In the genomic region with DNA sequence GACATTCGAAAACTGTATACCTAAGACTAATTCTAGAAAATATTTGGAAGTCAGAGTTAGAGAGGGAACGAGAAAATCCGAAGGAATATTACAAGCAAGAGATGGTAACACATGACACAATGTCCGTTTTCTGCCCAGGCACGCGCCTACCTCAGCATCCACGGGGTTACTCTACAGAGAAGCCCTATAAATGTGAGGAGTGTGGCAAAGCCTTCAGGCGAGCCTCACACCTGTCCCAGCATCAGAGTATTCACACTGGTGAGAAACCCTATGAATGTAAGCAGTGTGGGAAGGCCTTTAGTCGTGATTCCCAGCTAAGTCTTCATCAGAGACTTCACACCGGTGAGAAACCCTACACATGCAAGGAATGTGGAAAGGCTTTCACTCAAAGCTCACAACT, we compare ENCODE assay signal across 18 mouse cellular contexts. TPM values are rescaled to one million over a fixed set of nuclear protein-coding genes. Genes with fewer than 3 reads are reported as not detected.
DNase-seq lines count a peak whose midpoint lies in the region; ATAC-seq lines count a peak whose summit lies in the region.
"Had no signal": no experiment of that assay in that cellular context is flagged by ENCODE, and none has a peak within 500 bp of the region (broad histone marks: within the 10 kb centered on the region; RNA-seq: fewer than 3 reads in every experiment).

No protein-coding gene starts in this region.

- ATAC-seq in heart, embryonic 12.5 days (ENCODE audit: insufficient number of reproducible peaks, low FRiP score) = no peak
- ATAC-seq: activated CD4-positive, CD25-positive, alpha-beta regulatory T cell, adult 4 months; CD4-positive, CD25-positive, alpha-beta regulatory T cell, adult 4 months; Patski had no signal

- peaks cover 48% of the 10 kb centered on the region for H3K36me3 ChIP-seq in heart, embryonic 12.5 days
- peaks cover 48% of the 10 kb centered on the region for H3K36me3 ChIP-seq in heart, embryonic 10.5 days

- H3K4me2 ChIP-seq in heart, embryonic 12.5 days = no peak overlapping the region

- DNase-seq in heart, adult 11 months = peak; percentile 60
- DNase-seq in heart, embryonic 10.5 days (ENCODE audit: low spot score) = peak; percentile 58
- DNase-seq in heart, postnatal 25 days (ENCODE audit: low spot score) = no peak
- DNase-seq: adrenal gland, adult 2 months; adrenal gland, adult 8-10 months; adrenal gland, postnatal 10 days; adrenal gland, postnatal 14 days; adrenal gland, postnatal 25 days; adrenal gland, postnatal 36 days; B cell, adult 2 months; cerebellum, adult 11 months; cerebellum, adult 11-12 months; cerebellum, adult 18-20 months had no signal

- H3K4me1 ChIP-seq in heart, embryonic 12.5 days (replicated peaks) = no peaks in the 10 kb centered on the region
- H3K4me1 ChIP-seq in heart, embryonic 10.5 days = no peaks in the 10 kb centered on the region

- H3K9me3 ChIP-seq in heart, embryonic 12.5 days (replicated peaks) = peaks cover 49% of the 10 kb centered on the region
- H3K9me3 ChIP-seq in heart, embryonic 10.5 days = peaks cover 24% of the 10 kb centered on the region

- intact Hi-C loops in heart, postnatal 25 days (cut with DNase I) = no loop called here

- no peak overlapping the region for H3K27ac ChIP-seq in heart, embryonic 12.5 days (ENCODE audit: poor library complexity, severe bottlenecking)
- H3K27ac ChIP-seq in heart, embryonic 10.5 days = no peak overlapping the region

- H3K4me3 ChIP-seq in heart, embryonic 12.5 days = no peak overlapping the region
- no peak overlapping the region for H3K4me3 ChIP-seq in heart, embryonic 10.5 days

- no peaks in the 10 kb centered on the region for H3K27me3 ChIP-seq in heart, embryonic 12.5 days (replicated peaks)
- H3K27me3 ChIP-seq in heart, embryonic 10.5 days (ENCODE audit: insufficient read depth, poor library complexity, severe bottlenecking) = no peaks in the 10 kb centered on the region
- H3K27me3 ChIP-seq: CH12.LX, Patski had no signal

- WGBS in heart, embryonic 12.5 days = 87% methylated on average over 10 of the region's 10 CpGs
- WGBS in heart, embryonic 10.5 days = 88% methylated on average over 10 of the region's 10 CpGs

- no peak overlapping the region for H3K9ac ChIP-seq in heart, embryonic 12.5 days

RNA-seq across cellular contexts. Expression of gene Zfp420, which starts 14.5 kb away (rescaled TPM):
- polyA plus RNA-seq in heart, embryonic 12.5 days (2016; fragmentation: Nextera tagmentation; extraction: Ambion mirVana) = 4.4 and 4.6 TPM in 2 replicates
- 3.7 and 6.3 TPM in 2 replicates for polyA plus RNA-seq in heart, embryonic 10.5 days (2016; fragmentation: Nextera tagmentation; extraction: Ambion mirVana)
- total RNA-seq in heart, postnatal 25 days (2021) = 1 to 10 TPM; 3.0 to 3.5 TPM

RNA-seq across cellular contexts. Expression of gene Zfp940, which starts 20.8 kb away (rescaled TPM):
- 2.7 and 3.0 TPM in 2 replicates for polyA plus RNA-seq in heart, embryonic 12.5 days (2016; fragmentation: Nextera tagmentation; extraction: Ambion mirVana)
- polyA plus RNA-seq in heart, embryonic 10.5 days (2016; fragmentation: Nextera tagmentation; extraction: Ambion mirVana) = 4.4 and 5.7 TPM in 2 replicates
- 1 to 10 TPM in 1 of 2 experiments, under 1 TPM in 1; 0.16 to 1.1 TPM for total RNA-seq in heart, postnatal 25 days (2021)

RNA-seq across cellular contexts. Expression of gene Zfp27, which starts 32.1 kb away (rescaled TPM):
- polyA plus RNA-seq in heart, embryonic 12.5 days (2016; fragmentation: Nextera tagmentation; extraction: Ambion mirVana) = 9.1 and 9.9 TPM in 2 replicates
- polyA plus RNA-seq in heart, embryonic 10.5 days (2016; fragmentation: Nextera tagmentation; extraction: Ambion mirVana) = 8.2 and 9.5 TPM in 2 replicates
- 1 to 10 TPM; 7.0 to 8.7 TPM for total RNA-seq in heart, postnatal 25 days (2021)

RNA-seq across cellular contexts. Expression of gene Zfp383, which starts 33.8 kb away (rescaled TPM):
- 3.3 and 3.8 TPM in 2 replicates for polyA plus RNA-seq in heart, embryonic 12.5 days (2016; fragmentation: Nextera tagmentation; extraction: Ambion mirVana)
- polyA plus RNA-seq in heart, embryonic 10.5 days (2016; fragmentation: Nextera tagmentation; extraction: Ambion mirVana) = 2.1 and 3.7 TPM in 2 replicates
- 1 to 10 TPM; 6.2 to 8.2 TPM for total RNA-seq in heart, postnatal 25 days (2021)

RNA-seq across cellular contexts. Expression of gene Zfp790, which starts 58.3 kb away (rescaled TPM):
- 10.9 and 11.4 TPM in 2 replicates for polyA plus RNA-seq in heart, embryonic 12.5 days (2016; fragmentation: Nextera tagmentation; extraction: Ambion mirVana)
- polyA plus RNA-seq in heart, embryonic 10.5 days (2016; fragmentation: Nextera tagmentation; extraction: Ambion mirVana) = 10.5 and 10.8 TPM in 2 replicates
- 10 to 100 TPM; 12.4 to 12.7 TPM for total RNA-seq in heart, postnatal 25 days (2021)
